Mouse (Mus musculus): ENCODE results near the gene Stk11. TPM values are rescaled to one million over a fixed set of nuclear protein-coding genes. Genes with fewer than 3 reads are reported as not detected.
"Not testable (repeated sequence)": the region's sequence is repeated elsewhere in the genome, so short reads cannot be mapped to it uniquely, and the experiment has no call there.

The Stk11 gene
- total RNA-seq, 2 experiments from 2014 or later: 100 to 111 TPM

- intact Hi-C loops (cut with DNase I); DNase-seq: not testable (repeated sequence)
Observed at GRCm38 (mm10) chr10:80166136-80166535, 50.5 kb downstream of the Stk11 start.

- peak; percentile 99 for DNase-seq
- intact Hi-C loops (cut with DNase I): no loop called here
Observed at GRCm38 (mm10) chr10:80167460-80168037, 51.9 kb downstream of the Stk11 start.

GRCm38 (mm10) chr10:80168038-80168661 is 52.5 kb downstream of the Stk11 start:
- DNase-seq: peak; percentile 95
- intact Hi-C loops (cut with DNase I): no loop called here

GRCm38 (mm10) chr10:80169070-80169469 is 53.5 kb downstream of the Stk11 start:
- intact Hi-C loops (cut with DNase I): no loop called here
- DNase-seq: no peak

GRCm38 (mm10) chr10:80169651-80170050 is 54.0 kb downstream of the Stk11 start:
- intact Hi-C loops (cut with DNase I): no loop called here
- no peak for DNase-seq

GRCm38 (mm10) chr10:80170052-80170451 is 54.4 kb downstream of the Stk11 start:
- intact Hi-C loops (cut with DNase I): no loop called here

GRCm38 (mm10) chr10:80170601-80171021 is 55.0 kb downstream of the Stk11 start:
- DNase-seq: no peak
- intact Hi-C loops (cut with DNase I): no loop called here

More at GRCm38 (mm10) chr10:80170052-80170451, 54.4 kb downstream of the Stk11 start:
- no peak for DNase-seq

GRCm38 (mm10) chr10:80171252-80171651 is 55.6 kb downstream of the Stk11 start:
- DNase-seq: no peak
- intact Hi-C loops (cut with DNase I): no loop called here

- intact Hi-C loops (cut with DNase I): no loop called here
- no peak for DNase-seq
Observed at GRCm38 (mm10) chr10:80171760-80172526, 56.3 kb downstream of the Stk11 start.

GRCm38 (mm10) chr10:80172527-80173292 is 57.1 kb downstream of the Stk11 start, which contains the start of gene 1600002K03Rik:
TSS of gene 1600002K03Rik (plus strand) at chr10:80172944.
- DNase-seq: peak; percentile 87
- intact Hi-C loops (cut with DNase I): no loop called here

- intact Hi-C loops (cut with DNase I): no loop called here
Observed at GRCm38 (mm10) chr10:80173358-80173757, 57.8 kb downstream of the Stk11 start.

GRCm38 (mm10) chr10:80173955-80174640 is 58.5 kb downstream of the Stk11 start:
- DNase-seq: no peak

More at GRCm38 (mm10) chr10:80173358-80173757, 57.8 kb downstream of the Stk11 start:
- DNase-seq: no peak

GRCm38 (mm10) chr10:80174705-80175104 is 59.1 kb downstream of the Stk11 start:
- intact Hi-C loops (cut with DNase I): loop anchor here (1.0 kb wide), 1 partner anchor 71 kb away; no protein-coding TSS in a partner anchor
- DNase-seq: no peak

More at GRCm38 (mm10) chr10:80173955-80174640, 58.5 kb downstream of the Stk11 start:
- intact Hi-C loops (cut with DNase I): no loop called here

- peak; percentile 67 for DNase-seq
- intact Hi-C loops (cut with DNase I): loop anchor here (1.0 kb wide), 1 partner anchor 70 kb away; no protein-coding TSS in a partner anchor
Observed at GRCm38 (mm10) chr10:80175536-80176269, 60.1 kb downstream of the Stk11 start.

GRCm38 (mm10) chr10:80176270-80176834 is 60.7 kb downstream of the Stk11 start:
- DNase-seq: no peak
- intact Hi-C loops (cut with DNase I): no loop called here

GRCm38 (mm10) chr10:80177441-80178279 is 62.1 kb downstream of the Stk11 start:
- intact Hi-C loops (cut with DNase I): no loop called here
- no peak for DNase-seq

GRCm38 (mm10) chr10:80179068-80180051 is 63.8 kb downstream of the Stk11 start, which contains the start of gene Efna2:
TSS of gene Efna2 (plus strand) at chr10:80179482.
- peak; percentile 63 for DNase-seq
- intact Hi-C loops (cut with DNase I): no loop called here
